Mouse (Mus musculus) heart, embryonic 15.5 days (tissue): ENCODE results near the gene Ccrl2. TPM values are rescaled to one million over a fixed set of nuclear protein-coding genes. Genes with fewer than 3 reads are reported as not detected.

Source experiments
- ATAC-seq: fragments of 200-750 bp; cut with Nextera tagmentation; replicated peaks from 2 replicates; pipeline ENCODE4 v1.8.0; 2017; ENCODE audit warnings: low read depth, moderate TSS enrichment; ENCODE audit not compliant: insufficient number of reproducible peaks, insufficient read depth, low FRiP score
- H3K27ac ChIP-seq: fragments of 300-500 bp; sonication (generic); 2 replicates; pipeline ENCODE4 v1.5.1; 2015; ENCODE audit warnings: mild to moderate bottlenecking, inconsistent platforms
- H3K27me3 ChIP-seq: fragments of 300-500 bp; sonication (generic); 2 replicates; pipeline ENCODE4 v1.6.1; 2015; ENCODE audit warnings: inconsistent platforms
- H3K36me3 ChIP-seq: fragments of 300-500 bp; sonication (generic); 2 replicates; pipeline ENCODE4 v1.6.1; 2015; ENCODE audit warnings: mild to moderate bottlenecking, inconsistent platforms
- H3K4me1 ChIP-seq: fragments of 300-500 bp; sonication (generic); replicated peaks from 2 replicates; pipeline ENCODE4 v1.6.1; 2015; ENCODE audit warnings: inconsistent platforms
- H3K4me2 ChIP-seq: fragments of 300-500 bp; sonication (generic); 2 replicates; pipeline ENCODE4 v1.6.1; 2015; ENCODE audit warnings: inconsistent platforms, mild to moderate bottlenecking, moderate library complexity
- H3K4me3 ChIP-seq: fragments of 300-500 bp; sonication (generic); 2 replicates; pipeline ENCODE4 v1.5.1; 2015; ENCODE audit warnings: mild to moderate bottlenecking, inconsistent platforms
- H3K9ac ChIP-seq: fragments of 300-500 bp; sonication (generic); 2 replicates; pipeline ENCODE4 v1.6.1; 2015; ENCODE audit warnings: mild to moderate bottlenecking, inconsistent platforms
- H3K9me3 ChIP-seq: fragments of 300-500 bp; sonication (generic); replicated peaks from 2 replicates; pipeline ENCODE4 v1.6.1; 2016; ENCODE audit warnings: inconsistent platforms
- WGBS: fragments of 180-500 bp; shearing (Covaris S2); methylation state at CpG from one replicate; pipeline ENCODE4 v1.1.7; 2015; ENCODE audit warnings: mixed read lengths; 5-methylcytosine and 5-hydroxymethylcytosine counted together
- polyA plus RNA-seq: library from polyadenylated mRNA; unstranded; fragments of >200 nt; fragmentation: Nextera tagmentation; extraction: Ambion mirVana; gene quantifications from 2 replicates; pipeline ENCODE4 v1.2.1, GENCODE M21; 2015

The Ccrl2 gene
- polyA plus RNA-seq, 1 experiment from 2014 or later: 5.2 TPM

DNA sequence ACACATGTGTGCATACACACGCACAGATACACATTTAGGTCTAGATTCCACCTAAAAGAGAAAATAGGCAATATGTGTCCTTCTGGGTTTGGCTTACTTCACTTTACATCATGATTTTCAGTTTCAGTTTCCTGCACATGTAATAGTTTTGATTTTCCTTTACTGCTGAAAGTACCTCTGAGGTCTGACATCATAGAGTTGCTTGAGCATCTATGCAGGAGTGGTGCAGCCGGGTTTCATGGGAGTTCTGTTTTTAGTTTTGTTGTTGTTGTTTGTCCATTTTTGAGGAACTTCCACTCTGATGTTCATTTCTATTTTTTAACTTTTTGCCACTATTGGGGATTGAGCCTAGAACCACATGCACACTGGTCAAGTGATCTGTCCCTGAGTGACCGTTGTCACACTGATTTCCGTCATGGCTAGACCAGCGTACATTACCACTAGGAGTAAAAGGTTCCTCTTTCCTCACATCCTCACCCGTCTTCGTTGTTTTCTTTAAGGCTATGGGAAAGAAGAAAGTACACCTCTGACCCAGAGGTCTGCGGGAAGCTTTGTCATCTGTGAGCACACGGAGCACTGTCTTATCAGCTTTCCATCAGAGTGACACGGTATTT lies 1.7 kb upstream of the Ccrl2 start:
- WGBS: 63% methylated on average over 10 of the region's 10 CpGs
- H3K27ac ChIP-seq: no peak overlapping the region
- H3K36me3 ChIP-seq: no peaks in the 10 kb centered on the region
- no peaks in the 10 kb centered on the region for H3K27me3 ChIP-seq
- H3K9ac ChIP-seq: no peak overlapping the region
- no peaks in the 10 kb centered on the region for H3K9me3 ChIP-seq
- no peak overlapping the region for H3K4me2 ChIP-seq
- H3K4me3 ChIP-seq: no peak overlapping the region
- ATAC-seq: no peak
- H3K4me1 ChIP-seq: peaks cover 20% of the 10 kb centered on the region

DNA sequence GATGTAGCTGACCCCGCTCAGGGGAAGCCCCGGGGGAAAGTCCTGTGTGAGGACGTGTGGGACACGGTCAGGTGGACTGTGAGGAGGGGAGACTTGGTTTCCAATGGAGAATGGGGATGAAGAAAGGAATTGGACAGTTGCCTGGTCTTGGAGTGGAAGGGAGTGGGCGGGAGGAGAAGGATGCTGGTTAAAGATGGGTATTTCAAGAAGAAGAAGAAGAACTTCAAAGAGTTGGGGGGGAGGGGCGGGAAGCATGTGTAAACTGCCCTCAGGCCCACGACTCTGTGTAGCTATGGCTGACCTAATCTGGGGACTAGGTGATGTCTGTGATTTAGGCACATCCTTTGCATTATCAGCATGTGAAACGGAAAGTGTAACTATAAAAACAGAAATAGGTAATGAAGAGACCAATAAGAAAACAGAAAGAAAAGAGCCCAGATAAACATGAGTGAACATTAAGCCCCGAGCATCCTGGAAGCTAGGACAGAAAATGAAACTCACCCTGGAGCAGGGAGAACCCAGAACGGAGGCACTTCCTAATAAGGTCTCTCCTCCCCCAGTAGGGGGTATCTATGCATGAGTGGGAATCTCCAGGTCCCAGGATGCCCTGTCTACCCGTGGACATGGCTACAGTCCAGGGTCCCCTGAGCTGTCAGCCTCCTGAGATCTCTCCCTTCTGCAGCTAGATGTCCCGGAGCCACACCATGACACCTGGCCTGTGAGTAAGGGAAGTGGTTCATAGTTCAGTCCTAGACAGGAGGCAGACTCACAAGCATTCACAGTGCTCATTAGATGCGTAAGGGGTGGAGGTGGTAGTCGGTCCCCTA lies 438 bp upstream of the Ccrl2 start:
- ATAC-seq: no peak
- Histone ChIP-seq H3K27ac (peak overlapping the region; percentile 75), H3K9ac (no peak overlapping the region), H3K4me2 (peak overlapping the region; percentile 87), H3K4me1 (peaks cover 20% of the 10 kb centered on the region), H3K9me3 (no peaks in the 10 kb centered on the region), H3K27me3 (no peaks in the 10 kb centered on the region), H3K36me3 (no peaks in the 10 kb centered on the region), H3K4me3 (peak overlapping the region; percentile 61)
- WGBS: 43% methylated on average over 14 of the region's 14 CpGs

DNA sequence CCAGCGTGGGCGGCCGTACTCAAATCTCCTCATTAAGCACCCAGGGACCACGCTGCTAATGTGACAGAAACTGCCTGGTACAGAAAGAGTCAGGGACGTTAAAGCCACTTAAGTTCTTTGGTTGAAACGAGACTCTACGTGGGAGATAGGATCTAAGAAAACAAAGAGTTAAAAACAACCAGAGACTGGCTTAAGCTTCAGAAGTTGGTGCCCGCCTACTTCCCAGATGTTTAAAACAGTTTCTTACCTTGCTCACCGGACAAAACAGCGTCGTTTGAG lies 861 bp downstream of the Ccrl2 start:
- no peaks in the 10 kb centered on the region for H3K9me3 ChIP-seq
- peak overlapping the region; percentile 57 for H3K9ac ChIP-seq
- H3K4me1 ChIP-seq: peaks cover 20% of the 10 kb centered on the region
- ATAC-seq: no peak
- peak overlapping the region; percentile 87 for H3K4me2 ChIP-seq
- peak overlapping the region; percentile 75 for H3K27ac ChIP-seq
- under 1% methylated on average over 11 of the region's 11 CpGs for WGBS
- H3K36me3 ChIP-seq: no peaks in the 10 kb centered on the region
- no peaks in the 10 kb centered on the region for H3K27me3 ChIP-seq
- H3K4me3 ChIP-seq: peak overlapping the region; percentile 61

DNA sequence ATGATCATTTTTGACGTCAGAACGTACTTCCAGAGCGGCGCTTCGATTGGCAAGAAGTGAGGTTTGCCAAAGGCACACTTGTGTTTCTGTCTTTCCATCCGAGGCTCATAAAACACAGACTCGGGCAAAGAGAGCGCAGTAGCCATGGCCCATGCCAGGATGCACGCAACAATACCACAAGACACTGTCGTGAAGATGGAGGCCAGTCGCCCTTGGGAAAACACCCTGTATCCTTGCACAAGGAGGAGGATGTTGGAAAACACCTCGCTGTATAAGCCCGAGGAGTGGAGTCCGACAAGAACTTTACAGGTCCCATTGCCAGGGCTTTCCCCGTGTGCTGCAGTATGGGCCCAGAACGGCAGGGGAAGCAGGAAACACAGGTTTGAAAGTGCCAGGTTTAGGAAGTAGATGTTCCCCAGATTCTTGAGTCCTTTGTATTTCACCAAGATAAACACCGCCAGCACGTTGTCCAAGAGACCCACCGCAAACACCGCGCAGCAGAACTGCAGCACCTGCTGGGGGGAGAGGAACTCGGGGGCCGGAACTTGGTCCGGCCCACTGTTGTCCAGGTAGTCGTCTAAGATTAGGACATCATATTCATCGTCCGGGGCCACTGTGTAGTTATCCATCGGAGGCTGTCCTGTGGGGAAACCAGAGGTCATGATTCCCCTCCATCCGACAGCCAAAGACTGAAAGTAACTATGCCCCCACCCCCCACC lies 1.4 kb downstream of the Ccrl2 start:
- Histone ChIP-seq H3K27ac (peak overlapping the region; percentile 75; the same call in 1 of the 2 replicates), H3K4me1 (peaks cover 24% of the 10 kb centered on the region), H3K36me3 (no peaks in the 10 kb centered on the region), H3K9ac (peak overlapping the region; percentile 57), H3K4me2 (peak overlapping the region; percentile 87), H3K27me3 (no peaks in the 10 kb centered on the region), H3K9me3 (no peaks in the 10 kb centered on the region), H3K4me3 (peak overlapping the region; percentile 61)
- ATAC-seq: no peak
- WGBS: 46% methylated on average over 29 of the region's 29 CpGs

DNA sequence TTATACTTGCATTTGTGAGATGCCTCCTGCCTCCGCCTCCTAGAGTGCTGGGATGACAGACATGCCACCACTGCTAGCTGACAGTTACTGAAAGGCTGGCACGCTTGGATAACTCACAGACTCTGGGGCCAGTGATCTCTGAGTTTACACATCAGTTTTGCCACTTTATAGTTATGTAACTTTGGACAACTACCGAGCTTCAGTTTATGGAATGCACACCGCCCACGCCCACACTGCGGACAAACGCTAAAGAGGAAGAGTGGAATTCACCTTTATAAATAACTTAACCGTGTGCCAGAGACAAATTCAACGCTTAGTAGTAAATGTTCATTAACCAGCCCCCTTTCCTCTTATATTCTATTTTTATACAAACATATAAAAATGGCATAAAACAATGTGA lies 2.4 kb downstream of the Ccrl2 start:
- H3K4me3 ChIP-seq: no peak overlapping the region
- no peaks in the 10 kb centered on the region for H3K27me3 ChIP-seq
- H3K4me1 ChIP-seq: peaks cover 25% of the 10 kb centered on the region
- no peak for ATAC-seq
- no peak overlapping the region for H3K9ac ChIP-seq
- H3K4me2 ChIP-seq: peak overlapping the region; percentile 87; the same call in 1 of the 2 replicates
- no peaks in the 10 kb centered on the region for H3K9me3 ChIP-seq
- 61% methylated on average over 9 of the region's 9 CpGs for WGBS
- H3K27ac ChIP-seq: no peak overlapping the region
- H3K36me3 ChIP-seq: no peaks in the 10 kb centered on the region

DNA sequence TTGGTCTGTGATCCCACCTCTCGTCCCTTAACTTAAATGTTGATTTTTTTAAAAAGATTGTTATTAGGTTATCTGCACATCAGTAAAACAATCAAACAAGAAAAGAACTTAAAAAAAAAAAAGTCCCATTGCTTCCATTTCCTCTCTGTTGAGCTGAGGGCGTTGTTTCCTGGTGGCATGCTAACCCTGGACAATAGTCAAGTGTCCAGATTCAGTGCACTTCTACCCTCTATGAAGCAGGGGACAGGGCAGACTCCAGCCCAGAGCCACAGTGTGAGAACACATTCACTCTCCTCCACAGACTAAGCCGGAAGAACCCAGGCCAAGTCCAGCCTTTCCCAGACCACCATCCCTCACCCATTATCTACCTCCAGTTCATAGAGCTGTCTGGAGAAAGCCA lies 8.9 kb downstream of the Ccrl2 start:
- H3K27me3 ChIP-seq: no peaks in the 10 kb centered on the region
- H3K9ac ChIP-seq: no peak overlapping the region
- peaks cover 5% of the 10 kb centered on the region; the same call in 1 of the 2 replicates for H3K4me1 ChIP-seq
- H3K4me2 ChIP-seq: no peak overlapping the region
- no peak for ATAC-seq
- no peaks in the 10 kb centered on the region for H3K9me3 ChIP-seq
- no peaks in the 10 kb centered on the region for H3K36me3 ChIP-seq
- 67% methylated on average over 3 of the region's 3 CpGs for WGBS
- no peak overlapping the region for H3K27ac ChIP-seq
- no peak overlapping the region for H3K4me3 ChIP-seq

DNA sequence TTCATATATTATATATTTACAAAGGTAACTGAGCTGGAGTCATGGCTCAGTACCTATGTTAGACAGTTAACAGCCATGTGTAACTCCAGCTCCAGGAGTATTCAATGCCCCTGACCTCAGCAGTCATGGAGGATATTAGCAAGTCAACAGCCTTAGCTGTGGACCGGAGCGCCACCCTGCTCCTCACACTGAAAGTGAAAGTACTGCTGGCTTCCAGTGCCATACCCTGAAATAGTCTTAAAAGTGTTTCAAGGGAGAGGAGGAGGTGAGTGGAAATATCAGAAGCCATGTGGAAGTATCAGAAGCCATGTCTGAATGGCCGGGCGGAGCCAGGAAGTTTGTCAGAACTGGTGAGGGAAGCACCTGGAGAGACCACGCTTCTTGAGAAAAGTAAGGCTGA lies 10.1 kb downstream of the Ccrl2 start:
- Histone ChIP-seq H3K4me2 (no peak overlapping the region), H3K27ac (no peak overlapping the region), H3K36me3 (no peaks in the 10 kb centered on the region), H3K9ac (no peak overlapping the region), H3K27me3 (no peaks in the 10 kb centered on the region), H3K4me1 (peaks cover 5% of the 10 kb centered on the region; the same call in 1 of the 2 replicates), H3K4me3 (no peak overlapping the region), H3K9me3 (no peaks in the 10 kb centered on the region)
- WGBS: 86% methylated on average over 5 of the region's 5 CpGs
- no peak for ATAC-seq

DNA sequence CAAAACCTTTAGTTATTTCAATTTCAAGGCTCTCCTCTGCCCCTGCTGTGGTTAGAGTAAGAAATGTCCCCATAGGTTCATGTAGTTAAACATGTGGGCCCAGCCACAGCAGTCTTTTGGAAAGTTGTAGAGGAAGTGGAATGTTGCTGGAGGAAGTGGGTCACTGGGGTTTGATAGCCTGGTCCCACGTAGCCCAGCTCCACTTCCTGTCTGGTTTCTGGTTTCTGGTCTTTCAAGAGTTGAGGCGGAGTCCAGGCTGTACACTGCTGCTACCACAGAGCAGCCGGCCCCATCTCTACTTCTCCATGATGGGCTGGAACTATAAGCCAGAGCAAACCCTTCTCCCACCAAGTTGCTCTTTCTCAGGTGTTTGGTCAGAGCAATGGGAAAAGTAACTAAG lies 11.1 kb downstream of the Ccrl2 start:
- H3K36me3 ChIP-seq: no peaks in the 10 kb centered on the region
- no peaks in the 10 kb centered on the region for H3K27me3 ChIP-seq
- no peak overlapping the region for H3K27ac ChIP-seq
- ATAC-seq: 0 out of 2 replicates have a peak, but pooled peaks have one; percentile 35
- H3K9ac ChIP-seq: no peak overlapping the region
- no peak overlapping the region for H3K4me3 ChIP-seq
- 43% methylated on average over 3 of the region's 3 CpGs for WGBS
- no peaks in the 10 kb centered on the region for H3K9me3 ChIP-seq
- peaks cover 3% of the 10 kb centered on the region; the same call in 1 of the 2 replicates for H3K4me1 ChIP-seq
- no peak overlapping the region for H3K4me2 ChIP-seq

DNA sequence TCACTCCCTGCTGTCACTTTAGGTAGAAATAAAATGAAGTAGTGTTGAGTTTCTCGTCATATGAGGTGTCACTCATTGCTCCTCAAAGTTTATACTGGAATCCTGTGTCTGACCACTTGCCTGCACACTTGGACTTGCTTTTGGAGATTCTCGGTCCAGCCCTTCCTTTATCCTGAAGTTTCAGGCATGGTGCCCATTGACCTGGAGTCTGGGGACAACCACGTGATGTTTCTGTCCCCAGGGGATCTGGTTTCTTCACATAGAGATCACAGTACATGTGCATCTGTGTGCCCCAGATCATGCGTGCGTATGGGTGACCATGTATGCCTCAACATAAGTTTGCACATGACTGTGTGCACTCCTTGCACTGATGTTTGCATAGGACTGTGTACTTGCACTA lies 15.1 kb downstream of the Ccrl2 start:
- no peak overlapping the region for H3K9ac ChIP-seq
- ATAC-seq: no peak
- whole genome bisulfite sequencing: 78% methylated on average over 5 of the region's 5 CpGs
- H3K9me3 ChIP-seq: no peaks in the 10 kb centered on the region
- H3K36me3 ChIP-seq: no peaks in the 10 kb centered on the region
- no peaks in the 10 kb centered on the region for H3K27me3 ChIP-seq
- H3K4me3 ChIP-seq: no peak overlapping the region
- no peak overlapping the region for H3K4me2 ChIP-seq
- H3K27ac ChIP-seq: no peak overlapping the region
- H3K4me1 ChIP-seq: no peaks in the 10 kb centered on the region

DNA sequence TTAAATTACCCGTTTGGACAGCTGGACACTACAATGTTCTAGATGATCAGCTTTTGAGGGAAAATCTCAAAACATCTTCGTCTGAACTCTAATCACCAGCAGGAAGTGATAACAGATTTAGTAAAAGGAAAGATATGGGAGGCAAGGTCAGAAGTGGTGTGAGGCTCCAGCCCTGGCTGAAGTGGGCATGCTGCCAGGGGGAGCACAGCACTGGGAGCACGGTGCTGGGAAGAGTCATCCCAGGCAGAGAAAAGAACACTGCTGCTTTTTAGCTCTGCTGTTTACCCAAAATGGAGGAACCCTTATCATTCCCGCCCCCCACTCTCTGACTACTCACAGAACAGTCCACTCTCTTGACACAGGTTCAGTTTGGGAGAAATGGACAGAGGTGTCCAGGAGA lies 17.4 kb downstream of the Ccrl2 start:
- no peaks in the 10 kb centered on the region for H3K27me3 ChIP-seq
- H3K4me2 ChIP-seq: no peak overlapping the region
- H3K4me3 ChIP-seq: no peak overlapping the region
- H3K27ac ChIP-seq: no peak overlapping the region
- ATAC-seq: no peak
- H3K9me3 ChIP-seq: no peaks in the 10 kb centered on the region
- no peaks in the 10 kb centered on the region for H3K36me3 ChIP-seq
- 53% methylated on average over 4 of the region's 4 CpGs for WGBS
- H3K4me1 ChIP-seq: no peaks in the 10 kb centered on the region
- no peak overlapping the region for H3K9ac ChIP-seq

DNA sequence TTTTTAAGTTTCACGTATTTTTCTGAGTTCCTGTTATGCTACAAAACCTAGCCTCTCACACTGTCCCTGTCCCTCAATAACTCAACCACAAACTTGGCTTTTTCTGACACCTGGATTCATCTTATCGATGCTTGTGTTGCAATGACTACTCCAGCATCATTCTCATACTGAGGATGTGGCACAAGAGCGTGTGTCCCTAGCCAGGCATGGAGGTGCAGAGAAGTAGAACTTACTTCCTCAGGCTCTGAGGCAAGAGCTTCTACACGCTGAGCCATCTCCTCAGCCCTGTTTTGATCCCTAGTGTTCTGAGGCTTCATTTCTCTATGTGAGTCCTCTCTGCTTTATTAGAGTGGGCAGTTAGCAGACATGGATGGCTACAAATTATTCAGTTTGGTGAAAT lies 23.6 kb downstream of the Ccrl2 start:
- Histone ChIP-seq H3K9ac (no peak overlapping the region), H3K4me3 (no peak overlapping the region), H3K36me3 (no peaks in the 10 kb centered on the region), H3K4me1 (no peaks in the 10 kb centered on the region), H3K27me3 (no peaks in the 10 kb centered on the region), H3K27ac (no peak overlapping the region), H3K9me3 (no peaks in the 10 kb centered on the region), H3K4me2 (no peak overlapping the region)
- WGBS: 84% methylated on average over 4 of the region's 4 CpGs
- ATAC-seq: no peak
